24 mouse cellular contexts compared by ENCODE assay signal in the genomic region with DNA sequence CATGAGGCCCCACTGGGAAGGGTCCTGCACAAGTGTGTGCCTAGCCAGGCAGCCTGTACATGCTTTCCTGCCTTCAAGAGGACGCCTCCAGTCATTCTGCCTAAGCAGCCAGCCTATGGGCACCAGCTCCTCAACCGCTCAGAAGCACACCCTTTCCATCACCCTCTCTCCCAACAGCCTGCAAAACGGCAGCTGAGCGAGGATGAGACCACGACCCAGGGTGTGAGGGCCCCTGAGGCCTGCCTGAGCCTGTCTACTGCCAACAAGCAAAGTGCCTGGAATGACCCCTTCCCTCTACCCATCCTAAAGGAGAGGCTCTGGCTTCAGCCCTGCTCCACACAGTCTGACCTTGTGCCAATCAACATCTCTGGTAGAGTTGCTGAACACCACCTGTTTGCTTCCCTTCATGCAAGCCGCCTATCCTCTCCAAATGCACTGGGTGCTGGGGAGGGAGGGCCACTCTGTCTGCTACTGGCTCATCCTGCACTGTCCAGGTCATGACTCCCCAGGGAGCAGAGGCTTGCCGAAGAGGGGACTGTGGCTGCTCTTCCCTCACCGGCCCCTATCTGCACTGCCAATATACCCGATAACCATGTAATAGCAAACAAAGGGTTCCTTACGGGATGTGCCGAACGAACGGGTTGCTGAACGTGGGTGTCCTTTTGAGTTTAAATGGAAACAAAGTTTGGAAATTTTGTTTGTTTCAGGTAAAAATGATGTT. TPM values are rescaled to one million over a fixed set of nuclear protein-coding genes. Genes with fewer than 3 reads are reported as not detected.
DNase-seq lines count a peak whose midpoint lies in the region; ATAC-seq and TF ChIP-seq lines count a peak whose summit lies in the region.
"Had no signal": no experiment of that assay in that cellular context is flagged by ENCODE, and none has a peak within 500 bp of the region (broad histone marks: within the 10 kb centered on the region; RNA-seq: fewer than 3 reads in every experiment).

No protein-coding gene starts in this region.

- ATAC-seq in midbrain, embryonic 15.5 days (replicated peaks): no peak
- ATAC-seq: CD4-positive, CD25-positive, alpha-beta regulatory T cell, adult 4 months; forebrain, embryonic 14.5 days; hindbrain, embryonic 16.5 days; intestine, embryonic 16.5 days had no signal

- DNase-seq in heart, embryonic 10.5 days (ENCODE audit: low spot score): peak; percentile 62
- no peak for DNase-seq in heart, postnatal 36 days
- no peak for DNase-seq in midbrain, embryonic 10.5 days (ENCODE audit: low spot score)
- no peak for DNase-seq in embryonic facial prominence, embryonic 10.5 days (ENCODE audit: low spot score)
- no peak for DNase-seq in lung, adult 2 months
- DNase-seq: adrenal gland, adult 2 months; adrenal gland, postnatal 14 days; cerebellum, adult 11-12 months; cerebellum, adult 8-10 months; cerebellum, postnatal 10 days; cerebellum, postnatal 36 days; embryo, embryonic 11 days; gastrocnemius, postnatal 25 days; heart, postnatal 10 days; heart, postnatal 4 days had no signal

- H3K4me2 ChIP-seq in midbrain, embryonic 15.5 days: no peak overlapping the region
- H3K4me2 ChIP-seq: heart, embryonic 12.5 days; heart, embryonic 15.5 days; hindbrain, embryonic 13.5 days had no signal

- H3K9ac ChIP-seq in midbrain, embryonic 15.5 days: no peak overlapping the region
- H3K9ac ChIP-seq: heart, embryonic 12.5 days; heart, embryonic 15.5 days; hindbrain, embryonic 13.5 days had no signal

- intact Hi-C loops in heart, postnatal 36 days (cut with DNase I): loop anchor here (5.0 kb wide), 1 partner anchor 114 kb away; the partner anchor contains the start of gene Rps4x

- peaks cover 34% of the 10 kb centered on the region for H3K27me3 ChIP-seq in heart, embryonic 10.5 days (ENCODE audit: insufficient read depth, poor library complexity, severe bottlenecking)
- H3K27me3 ChIP-seq in midbrain, embryonic 10.5 days (ENCODE audit: low read depth, poor library complexity, severe bottlenecking): peaks cover 95% of the 10 kb centered on the region
- H3K27me3 ChIP-seq in midbrain, embryonic 15.5 days (replicated peaks): no peaks in the 10 kb centered on the region
- H3K27me3 ChIP-seq in embryonic facial prominence, embryonic 10.5 days (replicated peaks; ENCODE audit: low read depth, poor library complexity, severe bottlenecking): peaks cover 90% of the 10 kb centered on the region
- H3K27me3 ChIP-seq: heart, embryonic 15.5 days had no signal

- H3K36me3 ChIP-seq in heart, embryonic 10.5 days: peaks cover 27% of the 10 kb centered on the region
- H3K36me3 ChIP-seq in midbrain, embryonic 10.5 days: peaks cover 20% of the 10 kb centered on the region
- H3K36me3 ChIP-seq in midbrain, embryonic 15.5 days (replicated peaks): no peaks in the 10 kb centered on the region
- H3K36me3 ChIP-seq in embryonic facial prominence, embryonic 10.5 days (replicated peaks): peaks cover 23% of the 10 kb centered on the region
- H3K36me3 ChIP-seq: hindbrain, embryonic 13.5 days had no signal

- H3K27ac ChIP-seq in heart, embryonic 10.5 days: no peak overlapping the region
- peak overlapping the region; percentile 76 for H3K27ac ChIP-seq in midbrain, embryonic 10.5 days (replicated peaks)
- no peak overlapping the region for H3K27ac ChIP-seq in midbrain, embryonic 15.5 days
- H3K27ac ChIP-seq in embryonic facial prominence, embryonic 10.5 days (replicated peaks): 0 out of 2 replicates have a peak overlapping the region, but pooled peaks have one; percentile 14
- H3K27ac ChIP-seq: heart, adult 2 months; heart, embryonic 15.5 days; hindbrain, embryonic 13.5 days had no signal

- 83% methylated on average over 14 of the region's 14 CpGs for WGBS in heart, embryonic 10.5 days
- WGBS in midbrain, embryonic 10.5 days: 75% methylated on average over 14 of the region's 14 CpGs
- 67% methylated on average over 14 of the region's 14 CpGs for WGBS in midbrain, embryonic 15.5 days
- 83% methylated on average over 14 of the region's 14 CpGs for WGBS in embryonic facial prominence, embryonic 10.5 days
- WGBS in lung, adult 2 months: 91% methylated on average over 14 of the region's 14 CpGs

- no peak overlapping the region for H3K4me3 ChIP-seq in heart, embryonic 10.5 days
- no peak overlapping the region for H3K4me3 ChIP-seq in midbrain, embryonic 10.5 days
- no peak overlapping the region for H3K4me3 ChIP-seq in midbrain, embryonic 15.5 days
- no peak overlapping the region for H3K4me3 ChIP-seq in embryonic facial prominence, embryonic 10.5 days
- H3K4me3 ChIP-seq in lung, adult 2 months (replicated peaks; ENCODE audit: extremely low read depth, low read depth, low read length): no peak overlapping the region
- H3K4me3 ChIP-seq: heart, adult 2 months; heart, embryonic 12.5 days; heart, embryonic 15.5 days; hindbrain, embryonic 13.5 days had no signal

- TF ChIP-seq CTCF in lung, adult 2 months (IDR thresholded peaks at IDR 0.05; ENCODE audit: insufficient read depth, low read length): no peak

- no peak for TF ChIP-seq POLR2A in lung, adult 2 months (IDR thresholded peaks at IDR 0.05; ENCODE audit: borderline replicate concordance, extremely low read depth, low read depth, low read length)

- peaks cover 14% of the 10 kb centered on the region for H3K4me1 ChIP-seq in heart, embryonic 10.5 days
- H3K4me1 ChIP-seq in midbrain, embryonic 10.5 days: peaks cover 54% of the 10 kb centered on the region
- H3K4me1 ChIP-seq in midbrain, embryonic 15.5 days: peaks cover 22% of the 10 kb centered on the region
- peaks cover 22% of the 10 kb centered on the region for H3K4me1 ChIP-seq in embryonic facial prominence, embryonic 10.5 days
- H3K4me1 ChIP-seq in lung, adult 2 months (ENCODE audit: control insufficient read depth, insufficient read depth, low read length): peaks cover 6% of the 10 kb centered on the region

- no peaks in the 10 kb centered on the region for H3K9me3 ChIP-seq in heart, embryonic 10.5 days
- no peaks in the 10 kb centered on the region; the same call in 1 of the 2 replicates for H3K9me3 ChIP-seq in midbrain, embryonic 10.5 days (replicated peaks)
- no peaks in the 10 kb centered on the region for H3K9me3 ChIP-seq in midbrain, embryonic 15.5 days
- H3K9me3 ChIP-seq in embryonic facial prominence, embryonic 10.5 days: no peaks in the 10 kb centered on the region
- H3K9me3 ChIP-seq: heart, embryonic 12.5 days; heart, embryonic 15.5 days; hindbrain, embryonic 13.5 days had no signal

RNA-seq across cellular contexts. Expression of gene Rtl5, which starts 2.7 kb away (rescaled TPM):
- polyA plus RNA-seq in heart, embryonic 10.5 days (2016; fragmentation: Nextera tagmentation; extraction: Ambion mirVana): 0.92 and 1.1 TPM in 2 replicates
- total RNA-seq in heart, postnatal 36 days (2021): 1 to 10 TPM; 2.5 to 2.6 TPM
- polyA plus RNA-seq in midbrain, embryonic 10.5 days (2016; fragmentation: Nextera tagmentation; extraction: Ambion mirVana): 4.0 and 4.8 TPM in 2 replicates
- polyA plus RNA-seq in midbrain, embryonic 15.5 days (2015; fragmentation: Nextera tagmentation; extraction: Ambion mirVana): 9.4 and 11.6 TPM in 2 replicates
- polyA plus RNA-seq in embryonic facial prominence, embryonic 10.5 days (2016; fragmentation: Nextera tagmentation; extraction: Ambion mirVana): 1.9 and 3.1 TPM in 2 replicates
- polyA plus RNA-seq in lung, adult 2 months (2012; rRNA removed): 5.3 and 6.8 TPM in 2 replicates

RNA-seq across cellular contexts. Expression of gene Pin4, which starts 45.5 kb away (rescaled TPM):
- 44.6 and 65.4 TPM in 2 replicates for polyA plus RNA-seq in heart, embryonic 10.5 days (2016; fragmentation: Nextera tagmentation; extraction: Ambion mirVana)
- total RNA-seq in heart, postnatal 36 days (2021): 10 to 100 TPM; 16.2 to 18.8 TPM
- 67.8 and 70.2 TPM in 2 replicates for polyA plus RNA-seq in midbrain, embryonic 10.5 days (2016; fragmentation: Nextera tagmentation; extraction: Ambion mirVana)
- 63.9 and 71.5 TPM in 2 replicates for polyA plus RNA-seq in midbrain, embryonic 15.5 days (2015; fragmentation: Nextera tagmentation; extraction: Ambion mirVana)
- 86.5 and 92.1 TPM in 2 replicates for polyA plus RNA-seq in embryonic facial prominence, embryonic 10.5 days (2016; fragmentation: Nextera tagmentation; extraction: Ambion mirVana)
- polyA plus RNA-seq in lung, adult 2 months (2012; rRNA removed): 0.96 and 1.1 TPM in 2 replicates
- polyA plus RNA-seq: adrenal gland, adult 2 months had no signal

Comparison
In these comparisons a context has a peak if more than half of its experiments do, and no peak if none do; other contexts are left out.
1. H3K27ac ChIP-seq: peak in midbrain, embryonic 10.5 days (single experiment) and embryonic facial prominence, embryonic 10.5 days (single experiment); none in heart, embryonic 10.5 days (single experiment) and midbrain, embryonic 15.5 days (single experiment).
2. RNA of gene Pin4, which starts 45.5 kb away (polyA plus RNA-seq): 86.5 to 92.1 TPM in embryonic facial prominence, embryonic 10.5 days, 67.8 to 70.2 TPM in midbrain, embryonic 10.5 days, 44.6 to 65.4 TPM in heart, embryonic 10.5 days and 63.9 to 71.5 TPM in midbrain, embryonic 15.5 days; 0.96 to 1.1 TPM in lung, adult 2 months; every median in the first group is over 10 times any median in the second.